Mouse (Mus musculus) heart, adult 8-10 months (tissue): Measurements from ENCODE around the gene Lipo4. TPM values are rescaled to one million over a fixed set of nuclear protein-coding genes. Genes with fewer than 3 reads are reported as not detected.
"Not testable (repeated sequence)": the region's sequence is repeated elsewhere in the genome, so short reads cannot be mapped to it uniquely, and the experiment has no call there.

ENCODE experiments used
- DNase-seq: peaks from one replicate; pipeline ENCODE4 v3.0.0; 2022; ENCODE audit warnings: low spot score
- total RNA-seq, 4 experiments: library from RNA; stranded (reverse); gene quantifications; 2 replicates each; pipeline ENCODE4 v1.2.4; 2022

The Lipo4 gene
- total RNA-seq: under 1 TPM in 3 of 4 experiments, not detected in 1; 0.35 to 0.52 (median 0.37) TPM

DNA sequence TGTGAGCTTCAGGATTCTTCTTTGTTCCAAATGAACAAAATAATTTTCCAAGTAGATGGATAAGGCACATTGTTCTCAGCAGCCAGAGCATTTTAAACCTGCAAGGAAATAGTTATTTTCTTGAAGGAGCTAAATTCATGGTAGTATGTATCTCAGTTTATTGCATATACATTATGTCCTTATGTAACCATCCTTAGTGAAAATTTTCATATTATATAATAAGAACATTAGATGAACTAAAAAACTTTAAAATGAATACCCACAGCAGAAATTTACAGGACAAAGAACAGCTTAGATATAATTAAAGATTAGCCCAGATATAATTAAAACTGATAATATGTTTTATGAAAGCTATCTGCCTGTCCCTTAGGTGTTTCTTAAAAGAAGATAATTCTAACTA, at the start of gene Lipo4:
TSS of gene Lipo4 (minus strand) at position 101 of the 400 bp plus-strand sequence.
- DNase-seq: no peak

GRCm38 (mm10) chr19:33456426-33456825, 61.2 kb downstream of the Lipo4 start:
- not testable (repeated sequence) for DNase-seq

- DNase-seq: no peak
Measured at GRCm38 (mm10) chr19:33453725-33454124, 63.9 kb downstream of the Lipo4 start.

Other genes with a start within 250 kb of the Lipo4 start
- gene Rnls, start 125.5 kb downstream of the Lipo4 start, total RNA-seq: 10 to 100 TPM; 12.7 to 13.9 (median 13.4) TPM
- gene Gm8978, start 107.5 kb upstream of the Lipo4 start, total RNA-seq: not detected
- under 1 TPM; 0.12 to 0.27 (median 0.19) TPM for gene Lipo2, start 233.6 kb upstream of the Lipo4 start, total RNA-seq
- 1 to 10 TPM; 7.6 to 8.5 (median 7.9) TPM for gene Lipo3, start 244.2 kb upstream of the Lipo4 start, total RNA-seq